Mouse (Mus musculus) liver, adult (tissue): ENCODE measurements around the gene Pik3r3.

Source experiments
- GATA4 ChIP-seq: IDR thresholded peaks from 2 replicates; pipeline ENCODE4 v1.6.1; 2014; ENCODE audit warnings: mild to moderate bottlenecking, low read length; ENCODE audit not compliant: insufficient replicate concordance

Gene Pik3r3

GRCm38 (mm10) chr4:116204422-116204821, 17.0 kb upstream of the Pik3r3 start:
- TF ChIP-seq GATA4 = no peak

- no peak for TF ChIP-seq GATA4
Measured at GRCm38 (mm10) chr4:116206531-116206930, 14.9 kb upstream of the Pik3r3 start.

DNA sequence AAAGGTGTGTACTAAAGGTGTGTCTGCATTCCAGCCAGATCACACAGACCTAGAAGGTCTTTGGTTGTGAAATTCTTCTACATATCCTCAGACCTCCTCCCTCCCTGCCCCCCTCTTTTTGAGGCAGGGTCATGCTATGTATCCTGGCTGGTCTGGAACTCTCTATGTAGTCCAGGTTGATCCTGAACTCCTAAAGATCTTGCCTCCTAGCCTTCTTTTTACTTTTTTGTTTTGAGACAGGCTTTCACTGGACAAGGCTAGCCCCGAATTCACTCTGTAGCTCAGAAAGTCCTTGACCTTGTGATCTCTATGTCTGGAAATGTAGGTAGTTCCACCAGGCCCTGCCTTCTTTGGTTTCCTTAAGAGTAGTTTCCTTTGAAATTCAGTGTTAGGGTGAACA, 12.5 kb upstream of the Pik3r3 start:
- no peak for TF ChIP-seq GATA4

DNA sequence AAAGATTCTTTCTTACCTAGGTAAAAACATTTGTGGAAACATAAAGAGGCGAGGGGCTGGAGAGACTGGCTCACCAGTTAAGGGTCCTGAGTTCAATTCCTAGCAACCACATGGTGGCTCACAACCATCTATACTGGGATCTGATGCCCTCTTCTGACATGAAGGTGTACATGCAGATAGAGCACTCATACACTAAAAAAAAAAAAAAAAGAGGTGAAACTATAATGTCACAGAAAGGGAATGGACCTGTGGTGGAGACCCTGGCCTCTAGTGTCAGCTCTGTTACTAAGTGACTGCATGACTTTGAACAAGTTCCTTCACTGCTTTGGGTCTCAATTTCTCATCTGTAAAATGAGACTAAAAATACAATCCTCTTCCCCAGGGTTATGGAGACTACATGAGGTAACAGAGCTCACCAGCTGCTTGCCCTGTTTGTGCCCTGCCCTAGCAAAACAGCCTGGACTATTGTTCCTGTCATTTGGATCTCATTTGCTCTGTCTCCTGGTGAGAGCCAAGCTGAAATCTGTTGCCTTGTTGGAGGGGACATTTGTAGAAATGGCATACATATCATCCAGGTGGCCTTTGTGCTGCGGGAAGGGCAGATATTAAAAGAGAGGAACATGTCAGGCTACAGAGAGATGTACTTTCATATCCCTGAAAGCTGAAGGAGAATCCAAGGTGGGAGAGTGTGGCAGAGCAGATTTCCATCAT, 5.4 kb upstream of the Pik3r3 start:
- no peak for TF ChIP-seq GATA4

GRCm38 (mm10) chr4:116217046-116217445, 4.4 kb upstream of the Pik3r3 start:
- TF ChIP-seq GATA4 = no peak

- TF ChIP-seq GATA4 = no peak
Measured at GRCm38 (mm10) chr4:116219056-116219455, 2.4 kb upstream of the Pik3r3 start.

DNA sequence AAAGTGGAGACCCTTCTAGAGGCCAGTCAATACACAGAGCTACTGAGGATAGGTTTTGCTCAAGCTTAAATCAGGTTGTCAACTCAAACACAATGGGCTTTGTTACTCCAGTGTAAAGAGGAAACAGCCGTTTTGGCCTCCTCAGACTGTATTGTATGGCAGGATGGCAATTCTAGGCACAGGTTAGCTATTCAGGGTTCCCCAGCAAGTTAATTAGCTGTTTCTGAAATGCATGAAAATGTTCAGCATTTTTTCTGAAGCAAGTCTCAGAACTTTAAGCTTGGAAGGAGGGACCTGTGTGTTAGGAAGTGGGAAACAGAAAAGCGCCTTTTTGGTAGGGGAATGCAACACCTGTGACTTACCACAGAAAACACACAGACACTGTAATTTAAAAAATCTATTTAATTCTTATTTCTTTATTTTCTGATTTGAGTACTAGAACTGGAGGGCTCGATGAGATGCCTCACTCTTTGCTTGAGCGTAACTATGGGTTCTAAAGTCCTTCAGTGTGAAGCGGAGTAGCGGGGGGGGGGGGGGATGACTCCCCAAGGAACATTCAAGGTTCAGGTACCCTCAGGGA, 1.3 kb upstream of the Pik3r3 start:
- no peak for TF ChIP-seq GATA4

DNA sequence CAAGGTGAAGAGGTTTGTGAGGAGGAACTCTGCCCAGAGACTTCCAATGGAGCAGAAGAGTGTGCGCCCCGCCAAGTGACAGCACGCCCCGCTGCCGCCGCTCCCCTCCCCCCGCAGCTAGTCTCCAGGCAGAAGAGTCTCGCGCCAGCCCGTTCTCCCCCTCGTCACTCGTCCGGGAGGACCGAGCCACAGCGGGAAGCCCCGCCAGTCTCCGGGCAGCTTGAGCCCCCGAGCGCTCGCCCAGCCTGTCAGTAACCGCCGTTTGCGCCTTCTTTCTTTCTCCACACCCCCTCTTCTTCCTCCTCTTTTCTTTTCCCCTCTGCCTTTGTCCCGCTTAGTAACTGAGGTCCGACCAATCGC, 658 bp upstream of the Pik3r3 start:
- TF ChIP-seq GATA4 = no peak

GRCm38 (mm10) chr4:116221996-116222842, 801 bp downstream of the Pik3r3 start:
- no peak for TF ChIP-seq GATA4

GRCm38 (mm10) chr4:116222843-116223119, 1.4 kb downstream of the Pik3r3 start:
- TF ChIP-seq GATA4 = no peak

DNA sequence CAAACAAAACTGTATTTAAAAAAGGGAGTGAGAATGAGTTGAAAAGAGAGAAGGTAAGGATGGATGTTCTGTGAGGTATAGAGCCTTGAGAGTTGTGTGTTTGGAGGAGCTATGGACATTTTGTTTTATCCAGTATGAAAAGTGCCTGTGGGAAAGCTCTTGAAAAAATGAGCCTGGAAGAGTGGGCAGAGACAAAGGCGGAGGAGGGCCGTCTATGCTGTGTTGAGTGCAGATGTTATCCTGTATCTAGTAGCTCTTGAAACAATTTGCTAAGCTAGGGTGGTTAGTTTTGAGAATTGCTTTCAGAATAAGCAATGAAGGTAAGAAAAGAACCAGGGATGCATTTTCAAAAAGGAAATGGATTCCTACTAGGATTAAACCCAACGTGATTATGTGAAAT, 22.0 kb downstream of the Pik3r3 start:
- TF ChIP-seq GATA4 = no peak

DNA sequence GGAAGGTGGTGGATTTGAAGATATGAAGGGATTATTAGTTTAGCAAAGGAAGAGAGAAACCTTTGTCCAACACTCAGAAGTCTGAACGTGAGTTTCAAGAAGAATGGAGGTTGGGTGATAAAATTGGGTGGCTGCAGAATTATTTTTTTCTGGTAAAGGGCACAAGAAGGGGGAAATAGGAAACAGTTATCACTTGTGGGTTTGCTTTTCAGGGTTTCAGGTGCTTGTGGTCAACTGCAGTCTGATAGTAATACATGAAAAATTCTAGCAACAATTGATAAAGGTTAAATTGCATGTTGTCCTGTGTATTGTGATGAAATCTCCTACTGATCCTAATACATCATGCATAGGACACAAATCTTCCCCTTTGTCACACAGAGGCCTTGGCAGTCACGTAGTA, 22.8 kb downstream of the Pik3r3 start:
- TF ChIP-seq GATA4 = no peak

- no peak for TF ChIP-seq GATA4
Measured at GRCm38 (mm10) chr4:116249986-116250385, 28.6 kb downstream of the Pik3r3 start.

DNA sequence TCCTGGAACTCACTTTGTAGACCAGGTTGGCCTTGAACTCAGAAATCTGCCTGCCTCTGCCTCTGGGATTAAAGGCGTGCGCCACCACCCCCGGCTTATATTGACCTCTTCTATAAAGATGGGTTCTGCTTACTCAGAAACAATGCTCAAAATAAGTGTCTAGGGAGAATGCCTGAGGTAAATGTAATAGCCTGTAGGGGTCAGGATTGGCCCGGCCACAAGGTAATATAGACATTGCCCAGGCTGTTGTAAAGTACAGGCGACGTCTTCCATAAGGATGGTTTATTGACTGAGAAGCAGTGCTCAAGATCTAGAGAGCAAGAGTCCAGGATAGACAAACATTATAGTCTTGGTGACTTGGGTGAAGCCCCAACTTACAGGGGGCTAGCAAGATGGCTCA, 46.8 kb downstream of the Pik3r3 start:
- TF ChIP-seq GATA4 = no peak

- TF ChIP-seq GATA4 = no peak
Measured at GRCm38 (mm10) chr4:116282211-116282610, 60.8 kb downstream of the Pik3r3 start.

DNA sequence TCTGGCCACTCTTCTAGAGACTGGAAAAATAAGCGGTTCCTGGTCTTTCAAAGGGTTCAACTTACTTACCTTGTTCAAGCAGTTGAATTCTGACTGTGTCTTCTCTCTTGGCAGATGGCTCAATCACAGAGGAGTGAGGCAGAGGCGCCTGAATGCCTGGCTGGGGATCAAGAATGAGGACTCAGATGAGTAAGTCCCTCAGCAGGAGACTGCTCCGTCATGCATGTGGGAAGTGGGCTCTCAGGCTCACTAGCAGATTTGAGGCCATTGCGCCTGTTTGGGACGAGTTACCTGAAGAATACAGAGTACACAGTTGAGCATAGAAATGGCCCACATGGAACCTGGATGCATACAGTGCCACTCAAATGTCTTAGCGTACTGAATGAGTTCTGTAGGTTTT, 70.1 kb downstream of the Pik3r3 start:
- TF ChIP-seq GATA4 = no peak

DNA sequence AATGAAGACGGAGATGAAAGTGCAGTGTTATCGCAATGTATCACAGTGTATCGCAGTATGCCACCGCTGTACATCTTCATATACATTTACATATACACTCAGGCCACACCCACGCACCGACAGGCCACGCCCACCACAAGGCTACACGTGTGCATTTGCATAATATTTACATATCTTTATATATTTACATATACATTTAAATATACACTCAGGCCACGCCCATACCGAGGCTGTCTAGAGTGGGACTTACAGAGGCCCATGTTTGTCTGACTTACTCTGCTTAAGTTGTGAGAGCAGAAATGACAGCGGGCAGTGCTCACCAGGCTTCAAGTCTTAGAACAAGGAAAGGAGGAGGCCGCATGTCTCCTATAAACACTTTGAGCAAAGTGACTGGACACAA, 71.9 kb downstream of the Pik3r3 start:
- TF ChIP-seq GATA4 = no peak

DNA sequence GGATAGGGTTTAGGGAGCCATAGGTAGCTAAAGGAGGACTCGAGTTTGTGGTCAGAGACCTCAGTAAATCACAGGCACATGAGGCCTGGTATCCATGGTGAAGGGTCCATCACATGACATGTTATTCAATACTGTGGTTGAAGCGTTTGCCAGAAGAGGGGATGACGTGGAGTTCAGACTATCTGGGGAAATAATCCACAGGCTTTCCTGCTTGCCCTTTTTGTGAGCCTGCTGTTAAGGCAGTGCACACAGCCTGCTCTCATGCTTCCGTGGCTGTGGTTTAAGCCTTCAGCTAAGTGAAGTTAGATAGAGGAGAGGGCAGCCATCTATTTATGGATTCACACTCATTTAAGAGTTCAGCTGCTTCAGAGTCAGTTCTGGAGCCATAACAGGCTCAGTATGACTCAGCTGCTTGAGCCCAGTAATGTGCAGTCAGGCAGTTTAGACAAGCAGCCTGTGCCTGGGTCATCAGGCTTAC, 79.5 kb downstream of the Pik3r3 start:
- no peak for TF ChIP-seq GATA4
